Mouse (Mus musculus): Measurements from ENCODE around the gene Tinf2. TPM values are rescaled to one million over a fixed set of nuclear protein-coding genes. Genes with fewer than 3 reads are reported as not detected.

Tinf2 gene
- polyA plus RNA-seq, 1 experiment from 2014 or later: 28.0 TPM

Other genes with a start within 250 kb of the Tinf2 start
- gene Dhrs4, start 203.1 kb downstream of the Tinf2 start, polyA plus RNA-seq (2015; fragmentation: Nextera tagmentation; extraction: Ambion mirVana): 24.4 and 30.9 TPM in 2 replicates
- 21.6 and 22.1 TPM in 2 replicates for gene Carmil3, start 191.2 kb downstream of the Tinf2 start, polyA plus RNA-seq (2015; fragmentation: Nextera tagmentation; extraction: Ambion mirVana)
- 2.4 and 2.5 TPM in 2 replicates for gene Cpne6, start 171.4 kb downstream of the Tinf2 start, polyA plus RNA-seq (2015; fragmentation: Nextera tagmentation; extraction: Ambion mirVana)
- 0.05 and 0.10 TPM in 2 replicates for gene Nrl, start 156.8 kb downstream of the Tinf2 start, polyA plus RNA-seq (2015; fragmentation: Nextera tagmentation; extraction: Ambion mirVana)
- 20.7 and 21.5 TPM in 2 replicates for gene Pck2, start 141.6 kb downstream of the Tinf2 start, polyA plus RNA-seq (2015; fragmentation: Nextera tagmentation; extraction: Ambion mirVana)
- gene Dcaf11, start 121.8 kb downstream of the Tinf2 start, polyA plus RNA-seq (2015; fragmentation: Nextera tagmentation; extraction: Ambion mirVana): 124 and 130 TPM in 2 replicates
- 0.71 and 2.0 TPM in 2 replicates for gene A730061H03Rik, start 121.4 kb downstream of the Tinf2 start, polyA plus RNA-seq (2015; fragmentation: Nextera tagmentation; extraction: Ambion mirVana)
- gene Fitm1, start 106.2 kb downstream of the Tinf2 start, polyA plus RNA-seq (2015; fragmentation: Nextera tagmentation; extraction: Ambion mirVana): 0.40 and 0.54 TPM in 2 replicates
- gene Psme1, start 103.7 kb downstream of the Tinf2 start, polyA plus RNA-seq (2015; fragmentation: Nextera tagmentation; extraction: Ambion mirVana): 188 TPM in 2 replicates
- 15.7 and 20.4 TPM in 2 replicates for gene Emc9, start 96.5 kb downstream of the Tinf2 start, polyA plus RNA-seq (2015; fragmentation: Nextera tagmentation; extraction: Ambion mirVana)
- 198 and 215 TPM in 2 replicates for gene Psme2, start 90.7 kb downstream of the Tinf2 start, polyA plus RNA-seq (2015; fragmentation: Nextera tagmentation; extraction: Ambion mirVana)
- 18.8 and 20.8 TPM in 2 replicates for gene Rnf31, start 90.1 kb downstream of the Tinf2 start, polyA plus RNA-seq (2015; fragmentation: Nextera tagmentation; extraction: Ambion mirVana)
- gene Irf9, start 78.2 kb downstream of the Tinf2 start, polyA plus RNA-seq (2015; fragmentation: Nextera tagmentation; extraction: Ambion mirVana): 9.0 and 10.0 TPM in 2 replicates
- 15.1 and 16.0 TPM in 2 replicates for gene Rec8, start 63.8 kb downstream of the Tinf2 start, polyA plus RNA-seq (2015; fragmentation: Nextera tagmentation; extraction: Ambion mirVana)
- 86.1 and 96.7 TPM in 2 replicates for gene Ipo4, start 45.9 kb downstream of the Tinf2 start, polyA plus RNA-seq (2015; fragmentation: Nextera tagmentation; extraction: Ambion mirVana)
- 2.2 and 2.8 TPM in 2 replicates for gene Gm49378, start 43.9 kb downstream of the Tinf2 start, polyA plus RNA-seq (2015; fragmentation: Nextera tagmentation; extraction: Ambion mirVana)
- 58.5 and 65.8 TPM in 2 replicates for gene Tm9sf1, start 38.0 kb downstream of the Tinf2 start, polyA plus RNA-seq (2015; fragmentation: Nextera tagmentation; extraction: Ambion mirVana)
- gene Tssk4, start 31.6 kb downstream of the Tinf2 start, polyA plus RNA-seq (2015; fragmentation: Nextera tagmentation; extraction: Ambion mirVana): 0.41 and 0.43 TPM in 2 replicates
- gene Mdp1, start 21.3 kb downstream of the Tinf2 start, polyA plus RNA-seq (2015; fragmentation: Nextera tagmentation; extraction: Ambion mirVana): 74.7 and 77.5 TPM in 2 replicates
- gene Gmpr2, start 9.9 kb downstream of the Tinf2 start, polyA plus RNA-seq (2015; fragmentation: Nextera tagmentation; extraction: Ambion mirVana): 51.1 and 52.9 TPM in 2 replicates
- gene Nedd8, start 9.7 kb downstream of the Tinf2 start, polyA plus RNA-seq (2015; fragmentation: Nextera tagmentation; extraction: Ambion mirVana): 585 and 628 TPM in 2 replicates
- 0.19 and 0.47 TPM in 2 replicates for gene Tgm1, start 32.1 kb upstream of the Tinf2 start, polyA plus RNA-seq (2015; fragmentation: Nextera tagmentation; extraction: Ambion mirVana)
- 56.4 and 57.0 TPM in 2 replicates for gene Rabggta, start 40.4 kb upstream of the Tinf2 start, polyA plus RNA-seq (2015; fragmentation: Nextera tagmentation; extraction: Ambion mirVana)
- 77.4 and 79.2 TPM in 2 replicates for gene Dhrs1, start 63.9 kb upstream of the Tinf2 start, polyA plus RNA-seq (2015; fragmentation: Nextera tagmentation; extraction: Ambion mirVana)
- gene Nop9, start 63.9 kb upstream of the Tinf2 start, polyA plus RNA-seq (2015; fragmentation: Nextera tagmentation; extraction: Ambion mirVana): 28.7 and 33.5 TPM in 2 replicates
- gene Cideb, start 76.6 kb upstream of the Tinf2 start, polyA plus RNA-seq (2015; fragmentation: Nextera tagmentation; extraction: Ambion mirVana): 0.25 TPM in 2 replicates
- 0.43 and 0.56 TPM in 2 replicates for gene Ltb4r2, start 79.6 kb upstream of the Tinf2 start, polyA plus RNA-seq (2015; fragmentation: Nextera tagmentation; extraction: Ambion mirVana)
- 0.32 and 0.74 TPM in 2 replicates for gene Ltb4r1, start 84.1 kb upstream of the Tinf2 start, polyA plus RNA-seq (2015; fragmentation: Nextera tagmentation; extraction: Ambion mirVana)
- 5.3 and 6.0 TPM in 2 replicates for gene Adcy4, start 102.3 kb upstream of the Tinf2 start, polyA plus RNA-seq (2015; fragmentation: Nextera tagmentation; extraction: Ambion mirVana)
- gene Ripk3, start 107.0 kb upstream of the Tinf2 start, polyA plus RNA-seq (2015; fragmentation: Nextera tagmentation; extraction: Ambion mirVana): 2.6 and 3.7 TPM in 2 replicates
- gene Nfatc4, start 141.3 kb upstream of the Tinf2 start, polyA plus RNA-seq (2015; fragmentation: Nextera tagmentation; extraction: Ambion mirVana): 10.8 and 12.0 TPM in 2 replicates
- 11.7 and 11.9 TPM in 2 replicates for gene Nynrin, start 172.2 kb upstream of the Tinf2 start, polyA plus RNA-seq (2015; fragmentation: Nextera tagmentation; extraction: Ambion mirVana)
- 0.14 and 0.27 TPM in 2 replicates for gene Cbln3, start 202.6 kb upstream of the Tinf2 start, polyA plus RNA-seq (2015; fragmentation: Nextera tagmentation; extraction: Ambion mirVana)
- 10.0 and 11.1 TPM in 2 replicates for gene Khnyn, start 203.1 kb upstream of the Tinf2 start, polyA plus RNA-seq (2015; fragmentation: Nextera tagmentation; extraction: Ambion mirVana)
- gene Sdr39u1, start 218.5 kb upstream of the Tinf2 start, polyA plus RNA-seq (2015; fragmentation: Nextera tagmentation; extraction: Ambion mirVana): 115 and 124 TPM in 2 replicates